Mouse (Mus musculus) left cerebral cortex, adult 11 months (tissue): ENCODE data around the gene Itgb2.

Source experiments
- DNase-seq: peaks from one replicate; pipeline ENCODE4 v3.0.0; 2022; ENCODE audit warnings: low spot score

Gene Itgb2

GRCm38 (mm10) chr10:77587091-77587775, 57.2 kb downstream of the Itgb2 start:
- no peak for DNase-seq

- DNase-seq: no peak
Measured at GRCm38 (mm10) chr10:77588036-77588435, 58.0 kb downstream of the Itgb2 start.

GRCm38 (mm10) chr10:77589117-77589516, 59.1 kb downstream of the Itgb2 start:
- DNase-seq: no peak

- DNase-seq: no peak
Measured at GRCm38 (mm10) chr10:77589749-77590148, 59.7 kb downstream of the Itgb2 start.

GRCm38 (mm10) chr10:77590812-77591211, 60.8 kb downstream of the Itgb2 start:
- no peak for DNase-seq

GRCm38 (mm10) chr10:77591546-77591945, 61.5 kb downstream of the Itgb2 start:
- DNase-seq: peak; percentile 75

- peak; percentile 56 for DNase-seq
Measured at GRCm38 (mm10) chr10:77596060-77596459, 66.0 kb downstream of the Itgb2 start.

- DNase-seq: no peak
Measured at GRCm38 (mm10) chr10:77603021-77603420, 73.0 kb downstream of the Itgb2 start.

- DNase-seq: no peak
Measured at GRCm38 (mm10) chr10:77604111-77604510, 74.1 kb downstream of the Itgb2 start.

GRCm38 (mm10) chr10:77604958-77605357, 74.9 kb downstream of the Itgb2 start:
- DNase-seq: no peak

GRCm38 (mm10) chr10:77605368-77605767, 75.3 kb downstream of the Itgb2 start:
- DNase-seq: no peak

- peak; percentile 90 for DNase-seq
Measured at GRCm38 (mm10) chr10:77605908-77606826, 76.1 kb downstream of the Itgb2 start, which contains the start of the genes Sumo3 and Gm49325. Gene Sumo3, plus strand, starts transcription at chr10:77606097. Gene Gm49325, plus strand, starts transcription at chr10:77606197.

- no peak for DNase-seq
Measured at GRCm38 (mm10) chr10:77606855-77607254, 76.8 kb downstream of the Itgb2 start.

- DNase-seq: no peak
Measured at GRCm38 (mm10) chr10:77607441-77607840, 77.4 kb downstream of the Itgb2 start.

- no peak for DNase-seq
Measured at GRCm38 (mm10) chr10:77608589-77608988, 78.5 kb downstream of the Itgb2 start.

GRCm38 (mm10) chr10:77610221-77610961, 80.3 kb downstream of the Itgb2 start:
- DNase-seq: no peak

GRCm38 (mm10) chr10:77613409-77613808, 83.4 kb downstream of the Itgb2 start:
- DNase-seq: no peak
